Mouse (Mus musculus) mesoderm, embryonic 11.5 days (tissue): ENCODE data around the gene Pip5k1b.

Source experiments
- DNase-seq: peaks from one replicate; pipeline ENCODE4 v3.0.0-alpha.2; 2012; ENCODE audit warnings: low read depth, low spot score

The Pip5k1b gene

GRCm38 (mm10) chr19:24336370-24337076, 219.1 kb downstream of the Pip5k1b start:
- no peak for DNase-seq

- no peak for DNase-seq
Observed at GRCm38 (mm10) chr19:24335611-24336343, 219.9 kb downstream of the Pip5k1b start.

- no peak for DNase-seq
Observed at GRCm38 (mm10) chr19:24332956-24333355, 222.7 kb downstream of the Pip5k1b start.

GRCm38 (mm10) chr19:24331274-24331673, 224.4 kb downstream of the Pip5k1b start:
- DNase-seq, result no peak

- DNase-seq, result no peak
Observed at GRCm38 (mm10) chr19:24330366-24330765, 225.3 kb downstream of the Pip5k1b start.

GRCm38 (mm10) chr19:24327921-24328320, 227.8 kb downstream of the Pip5k1b start:
- no peak for DNase-seq

GRCm38 (mm10) chr19:24326969-24327368, 228.7 kb downstream of the Pip5k1b start:
- no peak for DNase-seq

GRCm38 (mm10) chr19:24325692-24326091, 230.0 kb downstream of the Pip5k1b start:
- no peak for DNase-seq

- DNase-seq, result peak; percentile 67
Observed at GRCm38 (mm10) chr19:24323841-24324613, 231.6 kb downstream of the Pip5k1b start.

GRCm38 (mm10) chr19:24321900-24322311, 233.8 kb downstream of the Pip5k1b start:
- DNase-seq, result no peak

GRCm38 (mm10) chr19:24321211-24321899, 234.3 kb downstream of the Pip5k1b start:
- DNase-seq, result no peak

GRCm38 (mm10) chr19:24318172-24318571, 237.5 kb downstream of the Pip5k1b start:
- DNase-seq, result no peak

GRCm38 (mm10) chr19:24317731-24318130, 237.9 kb downstream of the Pip5k1b start:
- no peak for DNase-seq

- peak; percentile 16 for DNase-seq
Observed at GRCm38 (mm10) chr19:24317038-24317591, 238.6 kb downstream of the Pip5k1b start.

GRCm38 (mm10) chr19:24316060-24316725, 239.5 kb downstream of the Pip5k1b start:
- no peak for DNase-seq

GRCm38 (mm10) chr19:24315234-24315633, 240.4 kb downstream of the Pip5k1b start:
- no peak for DNase-seq

- DNase-seq, result no peak
Observed at GRCm38 (mm10) chr19:24314676-24315075, 241.0 kb downstream of the Pip5k1b start.

- DNase-seq, result peak; percentile 45
Observed at GRCm38 (mm10) chr19:24312556-24313342, 242.9 kb downstream of the Pip5k1b start.

GRCm38 (mm10) chr19:24312046-24312445, 243.6 kb downstream of the Pip5k1b start:
- DNase-seq, result no peak

GRCm38 (mm10) chr19:24308305-24308705, 247.4 kb downstream of the Pip5k1b start:
- DNase-seq, result peak; percentile 65
